Mouse (Mus musculus): ENCODE data around the gene Hirip3.

The Hirip3 gene

GRCm38 (mm10) chr7:126861429-126862130 lies at the start of gene Hirip3:
Gene Hirip3, plus strand, starts transcription at chr7:126861972.
- peak; percentile 96 to 98 for DNase-seq

GRCm38 (mm10) chr7:126815726-126816222 lies 46.0 kb upstream of the Hirip3 start:
- no peak for DNase-seq

DNA sequence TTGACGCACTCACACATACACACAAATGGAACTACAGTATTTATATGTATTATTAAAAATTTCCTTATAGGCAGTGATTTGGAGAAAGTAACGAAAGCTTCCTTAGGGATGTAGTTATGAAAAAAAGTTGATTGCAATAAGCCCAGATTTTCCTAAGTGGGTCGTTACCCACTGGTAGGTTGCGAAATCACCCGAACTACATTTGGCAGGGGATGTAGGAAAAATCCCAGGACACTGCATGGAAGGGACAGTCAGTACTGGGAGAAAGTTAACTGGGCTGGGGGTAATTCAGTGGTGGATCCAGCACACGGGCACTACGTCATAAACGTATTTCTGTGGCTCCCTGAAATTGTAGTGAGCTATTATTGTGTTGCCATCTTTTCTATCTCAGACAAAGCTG lies 45.3 kb upstream of the Hirip3 start:
- DNase-seq: no peak

DNA sequence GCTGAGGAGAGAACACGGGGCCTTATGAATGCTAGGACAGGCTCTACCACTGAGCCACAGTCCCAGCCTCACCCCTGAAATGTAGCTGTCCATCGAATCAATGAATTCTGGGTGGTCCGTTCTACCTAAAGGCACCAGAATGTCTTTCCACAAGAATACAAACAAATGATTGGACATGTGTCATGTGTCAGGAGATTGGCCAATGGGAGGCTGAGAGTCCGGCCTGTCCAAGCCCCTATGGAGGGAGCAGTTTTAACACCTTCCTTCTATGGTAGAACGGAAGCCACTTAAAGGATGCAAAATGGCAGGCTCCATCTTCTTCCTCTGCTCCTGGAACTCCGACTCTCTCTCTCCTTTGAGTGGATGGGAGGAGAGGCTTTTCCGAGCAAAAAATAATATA lies 44.2 kb upstream of the Hirip3 start:
- DNase-seq: no peak

GRCm38 (mm10) chr7:126818818-126819217 lies 43.0 kb upstream of the Hirip3 start:
- DNase-seq: no peak

- DNase-seq: peak; percentile 93 to 94
Measured at GRCm38 (mm10) chr7:126821835-126822511, 39.8 kb upstream of the Hirip3 start.

GRCm38 (mm10) chr7:126822741-126823140 lies 39.0 kb upstream of the Hirip3 start:
- peak; percentile 69 to 74 for DNase-seq

DNA sequence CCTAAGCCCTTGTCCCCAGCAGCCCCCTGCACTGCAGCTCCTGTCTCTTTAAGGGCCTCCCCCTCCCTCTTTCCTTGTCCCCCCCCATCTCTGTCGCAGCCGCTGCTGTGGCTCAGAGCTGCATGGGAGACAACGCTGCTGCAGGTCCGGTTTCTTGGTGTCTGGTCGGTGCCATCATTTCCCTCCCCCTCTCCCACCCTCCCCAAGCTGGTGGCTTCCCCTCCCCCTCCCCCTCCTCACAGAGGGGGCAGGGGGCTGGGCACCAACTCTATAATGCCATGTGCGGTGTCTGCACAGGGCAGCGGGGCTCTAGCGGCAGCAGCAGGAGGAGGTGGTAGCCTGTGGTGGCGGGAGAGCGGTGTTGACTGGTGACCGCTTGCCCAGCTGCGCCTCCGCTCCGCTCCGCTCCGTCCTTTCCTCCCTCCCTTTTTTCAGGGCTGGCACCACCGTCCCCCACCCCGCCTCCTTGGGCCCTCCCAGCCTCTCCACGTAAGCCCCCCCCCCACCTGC lies 38.5 kb upstream of the Hirip3 start:
- peak; percentile 76 to 82 for DNase-seq

DNA sequence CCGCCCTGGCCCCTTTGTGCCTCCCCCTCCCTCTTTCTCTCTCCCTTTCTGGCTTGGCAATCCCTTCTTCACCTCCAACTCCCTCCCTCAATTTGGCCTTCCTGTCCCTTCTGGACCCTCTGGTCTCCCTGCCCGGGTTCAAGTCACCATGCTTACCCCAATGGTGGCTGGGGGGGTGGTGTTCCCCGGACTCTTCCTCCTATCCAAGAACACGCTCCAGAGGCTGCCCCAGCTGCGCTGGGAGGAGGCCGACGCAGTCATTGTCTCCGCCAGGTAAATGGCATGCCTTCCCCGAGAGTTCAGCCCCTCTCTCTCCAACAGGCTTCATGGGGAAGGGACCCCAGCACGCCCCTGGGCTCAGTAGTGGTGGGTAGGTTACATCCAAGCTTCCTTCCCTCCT lies 37.8 kb upstream of the Hirip3 start:
- peak; percentile 53 for DNase-seq

GRCm38 (mm10) chr7:126825403-126825802 lies 36.4 kb upstream of the Hirip3 start:
- DNase-seq: peak in 1 of 2 experiments; percentile 40

DNA sequence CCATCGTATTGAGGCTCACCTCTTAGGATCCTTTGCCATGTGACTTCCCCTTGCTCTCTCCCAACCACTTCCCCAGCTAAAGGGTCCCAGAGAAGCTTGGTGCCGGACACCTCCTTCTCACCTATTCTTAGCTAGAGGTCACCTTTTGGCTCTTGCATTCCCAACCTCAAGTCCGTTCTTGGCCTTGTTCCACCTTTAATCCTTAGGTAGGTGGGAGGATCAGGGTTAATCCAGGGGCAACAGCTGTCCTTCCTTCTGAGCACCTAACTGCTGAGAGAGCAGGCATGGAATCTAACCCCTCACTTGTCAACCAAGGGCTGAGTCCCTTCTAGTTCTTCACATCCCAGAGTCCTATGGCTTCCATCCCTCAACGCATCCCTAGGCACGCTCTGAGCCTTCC lies 35.8 kb upstream of the Hirip3 start:
- no peak for DNase-seq

- DNase-seq: no peak
Measured at GRCm38 (mm10) chr7:126831539-126831938, 30.2 kb upstream of the Hirip3 start, which contains the start of gene 4930451I11Rik. Gene 4930451I11Rik, minus strand, starts transcription at chr7:126831639.

DNA sequence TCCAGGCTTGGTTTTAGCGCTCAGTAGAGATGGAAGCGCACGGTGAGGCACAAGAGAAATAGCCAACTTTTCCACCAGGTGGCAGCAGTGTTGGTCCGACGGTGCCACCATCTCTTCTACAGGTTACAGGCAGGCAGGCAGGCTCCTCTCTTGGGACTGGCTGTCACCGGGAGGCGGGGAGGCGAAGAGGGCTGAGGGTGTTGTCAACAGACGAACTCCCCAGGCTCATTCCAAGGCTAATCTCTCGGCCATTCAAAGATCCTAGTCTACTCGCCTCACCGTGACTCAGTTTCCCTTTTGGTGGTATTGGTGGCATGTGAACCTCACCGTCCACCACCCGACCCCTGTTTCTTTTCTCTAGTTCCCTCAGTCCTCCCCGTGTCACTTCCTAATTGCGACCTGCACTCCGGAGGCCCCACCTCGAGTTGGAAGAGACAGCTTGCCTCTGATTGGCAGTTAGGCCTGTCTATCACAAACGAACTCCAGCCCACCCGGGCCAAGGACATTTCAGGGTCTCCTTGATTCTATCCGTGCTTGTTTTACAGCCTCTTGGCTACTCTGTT lies 29.7 kb upstream of the Hirip3 start:
- DNase-seq: peak; percentile 89 to 92

- DNase-seq: no peak
Measured at GRCm38 (mm10) chr7:126833294-126833693, 28.5 kb upstream of the Hirip3 start.

DNA sequence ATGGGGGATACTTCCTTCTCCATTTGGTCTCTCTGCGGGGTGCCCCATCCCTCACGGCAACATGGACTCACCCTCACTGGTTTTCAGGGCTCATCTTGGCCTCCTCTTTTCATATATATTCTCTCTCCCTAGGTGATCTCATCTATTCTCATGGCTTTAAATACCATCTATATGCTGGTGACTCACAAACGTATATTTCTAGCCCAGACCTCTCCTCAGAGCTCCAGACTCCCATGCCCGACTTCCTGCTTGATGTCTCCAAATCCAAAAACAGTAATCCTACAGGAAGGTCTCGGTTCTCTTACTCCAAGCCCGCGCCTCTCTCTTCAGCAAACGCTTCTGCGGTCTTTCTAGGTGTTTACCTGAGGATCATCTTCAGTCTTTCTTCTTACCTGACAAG lies 18.5 kb upstream of the Hirip3 start:
- no peak for DNase-seq

DNA sequence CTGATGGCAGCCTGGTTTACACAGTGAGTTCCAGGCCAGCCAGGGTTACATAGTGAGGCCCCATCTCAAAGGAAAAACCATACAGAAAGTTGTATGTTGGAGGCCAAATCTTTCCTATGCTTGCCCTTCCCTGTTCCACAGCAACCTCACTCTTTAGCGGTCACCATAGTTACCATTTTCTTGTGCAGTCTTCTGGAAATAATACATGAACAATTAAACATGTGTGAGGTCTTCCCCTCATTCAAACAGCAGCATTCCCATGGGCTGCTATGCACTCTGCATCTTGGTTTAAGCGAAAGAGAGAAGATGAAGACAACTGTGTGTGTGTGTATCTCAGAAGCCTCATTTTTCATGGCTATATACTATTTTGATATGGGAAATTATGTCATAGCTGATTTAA lies 16.3 kb upstream of the Hirip3 start:
- no peak for DNase-seq

GRCm38 (mm10) chr7:126847116-126847420 lies 14.7 kb upstream of the Hirip3 start, which contains the start of gene Doc2a:
Gene Doc2a, plus strand, starts transcription at chr7:126847416.
- DNase-seq: no peak

DNA sequence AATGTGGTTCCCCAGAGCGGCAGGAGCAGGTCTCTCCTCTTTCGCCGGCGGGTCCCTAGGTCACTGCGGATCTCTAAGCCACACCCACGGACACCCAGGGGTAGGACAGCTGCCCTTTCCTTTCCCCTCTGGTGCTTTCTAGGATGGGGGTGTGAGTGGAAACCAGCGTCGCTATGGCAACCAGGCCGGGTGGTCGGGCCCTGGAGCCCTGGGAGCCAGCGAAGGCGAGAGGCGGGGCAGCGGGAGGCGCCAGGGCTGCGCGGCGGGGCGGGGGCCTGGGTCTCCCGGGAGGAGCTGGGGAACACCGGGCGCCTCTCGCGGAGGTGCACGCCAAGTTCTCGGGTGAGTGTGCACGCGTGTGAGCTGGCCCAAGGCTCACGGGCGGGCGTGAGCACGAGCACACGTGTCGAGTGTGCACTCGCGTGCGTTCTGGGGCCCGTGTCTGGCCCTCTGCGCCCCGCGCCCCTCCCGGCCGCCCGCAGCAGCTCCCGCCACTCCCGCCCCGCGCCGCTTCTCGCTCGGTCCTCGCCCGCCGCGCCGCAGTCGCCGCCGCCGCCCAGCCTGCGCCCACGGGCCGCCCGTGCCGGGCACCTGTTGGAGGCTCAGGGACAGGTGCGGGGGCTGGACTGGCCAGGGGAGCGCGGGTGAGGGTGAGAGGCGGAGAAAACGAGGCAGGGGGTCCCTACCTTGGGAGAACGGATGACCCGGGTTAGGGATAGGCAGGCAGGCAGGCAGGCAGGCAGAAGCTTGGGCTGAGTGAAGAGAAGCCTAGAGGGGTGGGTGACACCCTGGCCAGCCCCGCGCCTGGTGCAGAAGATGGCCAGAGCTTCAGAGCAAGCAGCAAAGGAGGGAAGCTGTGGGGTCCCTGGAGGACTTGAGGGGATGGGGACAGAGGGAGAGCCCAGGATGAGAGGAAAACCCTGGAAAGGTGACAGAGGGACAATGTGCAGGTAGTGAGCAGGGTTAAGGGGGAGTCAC lies 14.1 kb upstream of the Hirip3 start:
- peak; percentile 38 to 48 for DNase-seq

GRCm38 (mm10) chr7:126848794-126849193 lies 13.0 kb upstream of the Hirip3 start:
- DNase-seq: peak; percentile 14 to 17

DNA sequence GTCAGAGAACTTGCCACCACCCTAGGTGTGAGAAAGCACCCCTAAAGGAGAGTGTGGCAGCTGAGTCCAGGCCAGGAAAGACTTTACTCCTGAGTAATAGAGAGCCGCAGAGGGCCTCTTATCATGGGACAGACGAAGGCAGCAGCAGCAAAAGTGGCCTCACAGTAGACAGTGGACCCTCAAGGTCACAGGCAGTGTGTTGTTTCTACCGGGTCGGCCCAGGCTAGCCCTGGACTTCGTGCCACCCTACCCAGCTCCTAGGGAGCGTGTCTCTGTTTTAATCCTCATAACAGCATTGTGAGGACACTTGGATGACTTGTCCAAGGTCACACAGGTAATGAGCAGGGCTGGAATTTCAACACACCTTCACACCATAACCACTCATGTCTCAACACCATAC lies 11.6 kb upstream of the Hirip3 start:
- DNase-seq: no peak

DNA sequence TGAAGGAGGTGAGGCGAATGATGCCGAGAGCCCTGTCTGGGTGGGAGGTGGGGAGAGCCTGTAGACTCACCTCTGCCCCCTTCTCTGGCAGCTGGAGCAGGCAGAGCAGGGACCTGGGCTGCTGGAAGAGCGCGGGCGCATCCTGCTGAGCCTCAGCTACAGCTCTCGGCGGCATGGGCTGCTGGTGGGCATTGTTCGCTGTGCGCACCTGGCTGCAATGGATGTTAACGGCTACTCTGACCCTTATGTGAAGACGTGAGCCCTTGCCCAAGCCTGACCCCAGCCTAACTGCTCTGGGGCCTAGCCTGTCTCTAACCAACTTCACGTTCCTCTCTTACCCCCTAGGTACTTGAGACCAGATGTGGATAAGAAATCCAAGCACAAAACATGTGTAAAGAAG lies 10.6 kb upstream of the Hirip3 start:
- peak in 1 of 2 experiments; percentile 8 for DNase-seq

DNA sequence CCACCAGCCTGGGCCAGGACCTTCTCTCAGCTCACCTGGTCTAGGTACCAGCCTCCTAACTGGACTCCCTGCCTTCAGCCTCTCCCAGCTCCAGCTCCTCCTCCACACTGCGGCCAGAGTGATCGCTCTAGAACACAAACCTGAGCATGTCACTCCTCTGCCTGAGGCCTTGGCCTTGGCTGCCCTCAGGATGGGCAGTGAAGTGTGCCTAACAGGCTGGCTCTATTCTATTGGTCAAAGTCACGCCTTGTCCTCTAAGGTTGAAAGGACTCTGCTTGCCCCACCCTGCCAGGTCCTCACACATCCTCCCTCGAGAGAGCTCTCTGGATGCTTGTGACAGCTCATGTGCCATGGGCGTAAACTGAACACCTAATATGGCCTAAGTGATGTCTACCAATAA lies 8.3 kb upstream of the Hirip3 start:
- peak in 1 of 2 experiments; percentile 8 for DNase-seq

Data from cerebellum, postnatal 25 days (tissue).